ENCODE assay signal across 8 mouse cellular contexts in the genomic region with DNA sequence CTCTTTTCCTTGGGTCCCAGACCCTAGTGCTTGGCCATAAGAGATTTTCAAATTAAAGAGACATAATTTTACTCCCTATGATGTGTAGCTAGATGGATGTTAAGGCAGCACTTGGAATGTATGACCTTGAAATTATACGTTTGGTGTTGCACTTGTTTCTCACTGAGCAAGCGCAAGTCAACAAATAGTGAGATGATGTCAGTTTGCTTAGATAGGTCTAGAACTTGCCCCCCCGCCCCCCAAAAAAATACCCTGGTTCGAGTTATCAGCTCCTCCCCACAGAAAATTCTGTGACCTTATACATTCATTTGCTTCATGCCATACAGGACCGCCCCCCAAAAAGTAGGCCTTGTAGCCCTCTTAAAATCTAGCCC. TPM values are rescaled to one million over a fixed set of nuclear protein-coding genes. Genes with fewer than 3 reads are reported as not detected.
DNase-seq lines count a peak whose midpoint lies in the region; ATAC-seq and TF ChIP-seq lines count a peak whose summit lies in the region.

No protein-coding gene starts in this region.

- TF ChIP-seq CTCF in G1E (IDR thresholded peaks at IDR 0.05; ENCODE audit: low read depth, low read length) = no peak

- no peak for ATAC-seq in heart, embryonic 14.5 days (ENCODE audit: insufficient number of reproducible peaks, insufficient read depth, low FRiP score, low read depth)
- ATAC-seq in G1E (ENCODE audit: extremely low read depth, insufficient number of reproducible peaks, low FRiP score, poor library complexity, severe bottlenecking) = no peak
- no peak for ATAC-seq in hindbrain, embryonic 11.5 days (ENCODE audit: low FRiP score)

- no peaks in the 10 kb centered on the region for H3K27me3 ChIP-seq in heart, embryonic 14.5 days (ENCODE audit: control insufficient read depth, insufficient read depth, low read length)
- H3K27me3 ChIP-seq in G1E (ENCODE audit: insufficient read depth, low read length) = no peaks in the 10 kb centered on the region
- no peaks in the 10 kb centered on the region for H3K27me3 ChIP-seq in hindbrain, embryonic 11.5 days (ENCODE audit: control insufficient read depth, insufficient read depth, low read length)
- no peaks in the 10 kb centered on the region for H3K27me3 ChIP-seq in midbrain, embryonic 10.5 days (ENCODE audit: low read depth, poor library complexity, severe bottlenecking)

- peaks cover 24 to 49% of the 10 kb centered on the region in 2 experiments for H3K4me1 ChIP-seq in heart, embryonic 14.5 days (ENCODE audit: control insufficient read depth in 2 of 2, insufficient read depth in 2 of 2, low read length in 2 of 2)
- peaks cover 84% of the 10 kb centered on the region for H3K4me1 ChIP-seq in G1E (ENCODE audit: insufficient read depth, low read depth, low read length)
- H3K4me1 ChIP-seq in hindbrain, embryonic 11.5 days (replicated peaks; ENCODE audit: control insufficient read depth, insufficient read depth, low read length) = peaks cover 10% of the 10 kb centered on the region; the same call in 1 of the 2 replicates
- peaks cover 48% of the 10 kb centered on the region for H3K4me1 ChIP-seq in midbrain, embryonic 10.5 days

- H3K4me3 ChIP-seq in heart, embryonic 14.5 days (ENCODE audit: control insufficient read depth in 1 of 2, insufficient read depth in 1 of 2, low read depth in 1 of 2, low read length in 2 of 2) = peak overlapping the region; percentile 18 to 65; a peak in 3 of 4 replicates
- peak overlapping the region; percentile 44; the same call in 1 of the 2 replicates for H3K4me3 ChIP-seq in G1E (ENCODE audit: low read depth, low read length)
- H3K4me3 ChIP-seq in hindbrain, embryonic 11.5 days (ENCODE audit: low read depth, low read length) = peak overlapping the region; percentile 52; the same call in 1 of the 2 replicates
- peak overlapping the region; percentile 77 for H3K4me3 ChIP-seq in midbrain, embryonic 10.5 days

- H3K9me3 ChIP-seq in heart, embryonic 14.5 days (ENCODE audit: control insufficient read depth, low read length) = no peaks in the 10 kb centered on the region
- no peaks in the 10 kb centered on the region for H3K9me3 ChIP-seq in G1E (replicated peaks)
- no peaks in the 10 kb centered on the region for H3K9me3 ChIP-seq in hindbrain, embryonic 11.5 days (ENCODE audit: control insufficient read depth, low read length)
- H3K9me3 ChIP-seq in midbrain, embryonic 10.5 days (replicated peaks) = no peaks in the 10 kb centered on the region

- intact Hi-C loops in heart, postnatal 10 days (cut with DNase I) = loop anchor here (5.0 kb wide), 1 partner anchor 210 kb away; no protein-coding TSS in a partner anchor
- intact Hi-C loops in gastrocnemius, postnatal 14 days (cut with DNase I; ENCODE audit: low total_unique reads) = loop anchor here (10.0 kb wide), 1 partner anchor 202 kb away; a partner anchor contains a TSS

- peak overlapping the region; percentile 64 for H3K4me2 ChIP-seq in heart, embryonic 14.5 days (ENCODE audit: low read length)
- H3K4me2 ChIP-seq in hindbrain, embryonic 11.5 days (replicated peaks; ENCODE audit: low read depth, low read length) = peak overlapping the region; percentile 84; the same call in 1 of the 2 replicates

- H3K9ac ChIP-seq in heart, embryonic 14.5 days (ENCODE audit: low read length) = no peak overlapping the region; the same call in 1 of the 2 replicates
- no peak overlapping the region for H3K9ac ChIP-seq in hindbrain, embryonic 11.5 days (ENCODE audit: low read depth, low read length)

- H3K36me3 ChIP-seq in heart, embryonic 14.5 days (ENCODE audit: control insufficient read depth, insufficient read depth, low read length) = peaks cover 22% of the 10 kb centered on the region
- peaks cover 61% of the 10 kb centered on the region for H3K36me3 ChIP-seq in G1E (replicated peaks)
- no peaks in the 10 kb centered on the region for H3K36me3 ChIP-seq in hindbrain, embryonic 11.5 days (ENCODE audit: control insufficient read depth, insufficient read depth, low read length)
- peaks cover 51% of the 10 kb centered on the region for H3K36me3 ChIP-seq in midbrain, embryonic 10.5 days

- no peak for DNase-seq in heart, postnatal 10 days
- no peak for DNase-seq in G1E (ENCODE audit: low spot score)
- DNase-seq in hindbrain, embryonic 11.5 days (ENCODE audit: low spot score) = no peak
- DNase-seq in midbrain, embryonic 10.5 days (ENCODE audit: low spot score) = no peak
- no peak for DNase-seq in layer of hippocampus, adult 8-10 months (ENCODE audit: low spot score in 2 of 2)
- DNase-seq in right cerebral cortex, postnatal 14 days = no peak
- DNase-seq in gastrocnemius, postnatal 14 days = no peak

- WGBS in heart, embryonic 14.5 days = 54% methylated on average over 5 of the region's 5 CpGs
- WGBS in hindbrain, embryonic 11.5 days = 59% methylated on average over 5 of the region's 5 CpGs
- 63% methylated on average over 5 of the region's 5 CpGs for WGBS in midbrain, embryonic 10.5 days

- no peak overlapping the region; a peak in 1 of 4 replicates for H3K27ac ChIP-seq in heart, embryonic 14.5 days (replicated peaks in 1 of 2; ENCODE audit: control insufficient read depth in 1 of 2, insufficient read depth in 1 of 2, low read depth in 2 of 2, low read length in 2 of 2)
- 0 out of 2 replicates have a peak overlapping the region, but pooled peaks have one; percentile 17 for H3K27ac ChIP-seq in hindbrain, embryonic 11.5 days (ENCODE audit: low read depth, low read length)
- H3K27ac ChIP-seq in midbrain, embryonic 10.5 days (replicated peaks) = peak overlapping the region; percentile 75

RNA-seq across cellular contexts. Expression of a gene that starts 0.6 kb away (rescaled TPM):
- polyA plus RNA-seq in heart, embryonic 14.5 days (2014; fragmentation: Nextera tagmentation; extraction: Ambion mirVana) = 15.6 and 17.5 TPM in 2 replicates
- 1 to 10 TPM; 3.3 to 3.6 TPM for total RNA-seq in heart, postnatal 10 days (2021)
- total RNA-seq in G1E (2014; fragmentation: Nextera tagmentation) (60.7 and 84.9 TPM in 2 replicates), G1E (2017) (52.7 and 63.4 TPM in 2 replicates)
- 3.4 and 4.1 TPM in 2 replicates for polyA plus RNA-seq in G1E (2012)
- polyA plus RNA-seq in hindbrain, embryonic 11.5 days (2014; fragmentation: Nextera tagmentation; extraction: Ambion mirVana) = 33.1 and 39.0 TPM in 2 replicates
- 53.3 and 67.8 TPM in 2 replicates for polyA plus RNA-seq in midbrain, embryonic 10.5 days (2016; fragmentation: Nextera tagmentation; extraction: Ambion mirVana)
- total RNA-seq in layer of hippocampus, adult 8-10 months (2022) = 1 to 10 TPM in 1 of 4 experiments, under 1 TPM in 3; 0.36 to 1.2 (median 0.44) TPM
- total RNA-seq in gastrocnemius, postnatal 14 days (2021) = 1 to 10 TPM in 1 of 2 experiments, under 1 TPM in 1; 0.78 to 1.3 TPM

RNA-seq across cellular contexts. Expression of a gene that starts 20.6 kb away (rescaled TPM):
- 31.4 and 33.4 TPM in 2 replicates for polyA plus RNA-seq in heart, embryonic 14.5 days (2014; fragmentation: Nextera tagmentation; extraction: Ambion mirVana)
- total RNA-seq in heart, postnatal 10 days (2021) = 10 to 100 TPM; 31.9 to 33.0 TPM
- total RNA-seq in G1E (2014; fragmentation: Nextera tagmentation) = 109 and 110 TPM in 2 replicates
- 16.9 and 17.1 TPM in 2 replicates for total RNA-seq in G1E (2017)
- polyA plus RNA-seq in G1E (2012) = 84.4 and 103 TPM in 2 replicates
- polyA plus RNA-seq in hindbrain, embryonic 11.5 days (2014; fragmentation: Nextera tagmentation; extraction: Ambion mirVana) = 48.3 and 51.2 TPM in 2 replicates
- polyA plus RNA-seq in midbrain, embryonic 10.5 days (2016; fragmentation: Nextera tagmentation; extraction: Ambion mirVana) = 15.5 and 16.1 TPM in 2 replicates
- total RNA-seq in layer of hippocampus, adult 8-10 months (2022) = 10 to 100 TPM; 17.3 to 20.2 (median 19.4) TPM
- 10 to 100 TPM; 13.7 to 19.7 TPM for total RNA-seq in gastrocnemius, postnatal 14 days (2021)

RNA-seq across cellular contexts. Expression of a gene that starts 43.6 kb away (rescaled TPM):
- polyA plus RNA-seq in heart, embryonic 14.5 days (2014; fragmentation: Nextera tagmentation; extraction: Ambion mirVana) = 3.1 and 3.2 TPM in 2 replicates
- 10 to 100 TPM; 12.4 to 13.0 TPM for total RNA-seq in heart, postnatal 10 days (2021)
- total RNA-seq in G1E (2014; fragmentation: Nextera tagmentation) = 25.4 and 29.9 TPM in 2 replicates
- total RNA-seq in G1E (2017) = 2.8 and 3.1 TPM in 2 replicates
- 21.5 and 23.9 TPM in 2 replicates for polyA plus RNA-seq in G1E (2012)
- polyA plus RNA-seq in hindbrain, embryonic 11.5 days (2014; fragmentation: Nextera tagmentation; extraction: Ambion mirVana) = 5.1 and 5.4 TPM in 2 replicates
- polyA plus RNA-seq in midbrain, embryonic 10.5 days (2016; fragmentation: Nextera tagmentation; extraction: Ambion mirVana) = 3.7 and 3.9 TPM in 2 replicates
- 10 to 100 TPM; 69.4 to 86.8 (median 80.7) TPM for total RNA-seq in layer of hippocampus, adult 8-10 months (2022)
- 1 to 10 TPM; 4.4 to 4.6 TPM for total RNA-seq in gastrocnemius, postnatal 14 days (2021)

Comparison
In these comparisons a context has a peak if more than half of its experiments do, and no peak if none do; other contexts are left out.
1. H3K27ac ChIP-seq: peak in hindbrain, embryonic 11.5 days (single experiment) and midbrain, embryonic 10.5 days (single experiment); none in heart, embryonic 14.5 days (0 of 2).
2. RNA of a gene that starts 0.6 kb away (total RNA-seq): 52.7 to 84.9 TPM in G1E; 3.3 to 3.6 TPM in heart, postnatal 10 days, 0.78 to 1.3 TPM in gastrocnemius, postnatal 14 days and 0.36 to 1.2 TPM in layer of hippocampus, adult 8-10 months; every median in the first group is over 10 times any median in the second.
3. Peak in every context shown above with its lines, with median percentiles within 50 percentile points of each other: H3K4me3 ChIP-seq.